Mouse (Mus musculus) brain, embryonic 18.5 days (tissue): ENCODE data around the gene Pycr2.

Experiments
- DNase-seq: peaks from one replicate; pipeline ENCODE4 v3.0.0-alpha.2; 2012; ENCODE audit warnings: low read depth, low spot score

The Pycr2 gene

DNA sequence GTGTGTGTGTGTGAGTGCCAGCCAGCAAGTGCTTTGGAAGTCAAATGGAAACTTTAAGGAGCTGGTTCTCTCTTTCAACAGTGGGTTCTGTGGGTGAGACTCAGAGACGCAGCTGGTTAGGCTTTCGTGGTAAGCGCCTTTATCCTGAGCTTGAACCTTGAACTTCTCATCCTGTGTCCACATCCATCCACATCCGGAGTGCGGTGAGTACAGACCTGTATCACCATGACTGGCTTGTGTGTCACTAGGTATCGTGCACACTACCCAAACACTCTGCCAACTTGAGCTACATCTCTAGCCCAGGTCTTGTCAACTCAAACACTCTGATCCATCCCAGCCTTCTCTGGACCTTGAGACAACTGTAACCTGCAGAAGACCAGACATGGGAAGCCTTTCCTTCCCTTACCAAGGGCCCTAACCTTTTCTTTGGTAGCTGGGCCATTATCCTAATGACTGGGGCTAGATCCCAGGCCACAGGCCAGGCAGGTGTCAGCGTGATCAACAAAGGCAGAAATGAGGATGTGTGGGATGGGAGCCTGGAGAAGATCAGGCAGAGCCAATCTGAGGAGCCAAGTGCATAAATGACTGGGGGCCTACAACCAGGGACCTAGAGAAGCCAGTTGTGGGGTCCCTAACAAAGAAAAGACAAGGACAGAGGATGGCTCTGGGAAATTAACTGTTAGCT, 36.8 kb downstream of the Pycr2 start:
- no peak for DNase-seq

DNA sequence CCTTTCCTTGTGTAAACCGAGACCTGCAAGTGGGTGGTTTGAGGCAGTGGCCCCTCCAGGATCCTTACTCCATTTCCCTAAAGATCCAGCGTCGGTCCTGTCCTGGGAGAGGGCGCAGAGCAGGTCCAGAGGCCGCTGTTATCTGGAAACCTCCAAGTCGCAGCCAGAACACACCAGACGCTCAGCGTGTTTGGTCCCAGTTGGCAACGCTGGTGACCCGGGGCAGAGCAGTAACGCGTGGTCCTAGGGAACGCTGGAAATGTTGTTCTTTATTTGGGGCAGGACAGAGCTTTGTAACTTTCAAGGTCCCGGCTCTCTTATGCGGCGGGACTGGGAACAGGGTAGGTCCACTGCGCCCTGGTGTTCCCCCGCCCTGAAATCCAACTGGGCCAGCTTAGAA, 37.6 kb downstream of the Pycr2 start:
- DNase-seq: no peak

DNA sequence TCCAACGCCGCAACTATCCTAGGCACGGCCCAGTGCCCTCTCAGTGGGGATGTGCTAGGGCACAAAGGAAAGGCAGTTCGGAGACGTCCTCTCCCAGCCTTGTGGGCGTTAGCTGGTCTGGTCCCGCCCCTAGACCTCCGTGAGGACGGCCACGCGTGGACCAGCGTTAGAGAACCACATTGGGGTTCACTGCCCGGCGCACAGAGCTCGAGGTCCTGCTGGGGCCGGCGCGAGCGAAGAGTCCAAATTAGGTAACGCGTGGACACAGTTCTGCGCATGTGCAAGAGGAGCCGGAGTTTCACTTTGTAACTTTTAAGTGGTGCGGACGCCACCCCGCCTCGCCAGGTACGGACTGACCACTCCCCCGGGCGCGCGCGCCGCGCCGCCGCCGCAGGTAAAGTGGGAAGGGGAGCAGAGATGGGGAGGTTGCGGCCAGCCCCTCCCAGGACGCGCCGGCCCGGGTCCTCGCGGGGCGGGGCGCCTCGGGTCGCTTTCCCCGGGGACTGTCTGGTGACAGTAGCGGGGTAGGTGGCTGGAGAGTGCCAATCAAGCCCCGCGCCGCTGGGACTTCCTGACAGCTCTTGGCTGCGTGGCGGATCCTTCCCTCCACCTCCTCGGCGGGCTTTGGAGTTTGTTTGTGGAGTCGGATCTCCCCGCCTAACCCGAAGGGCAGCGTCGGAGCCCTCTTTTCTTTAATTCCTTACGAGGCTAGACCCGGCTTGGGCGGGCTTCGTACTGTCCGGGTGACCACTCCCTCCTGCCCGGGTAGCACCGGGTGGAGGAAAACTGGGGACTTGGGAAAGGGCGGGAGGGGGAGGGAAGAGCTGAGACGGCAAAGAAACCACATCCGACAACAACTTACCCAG, 38.3 kb downstream of the Pycr2 start, which contains the start of gene Tmem63a:
Gene Tmem63a (plus strand): TSS at position 179 of the 866 bp plus-strand sequence.
- DNase-seq: no peak

DNA sequence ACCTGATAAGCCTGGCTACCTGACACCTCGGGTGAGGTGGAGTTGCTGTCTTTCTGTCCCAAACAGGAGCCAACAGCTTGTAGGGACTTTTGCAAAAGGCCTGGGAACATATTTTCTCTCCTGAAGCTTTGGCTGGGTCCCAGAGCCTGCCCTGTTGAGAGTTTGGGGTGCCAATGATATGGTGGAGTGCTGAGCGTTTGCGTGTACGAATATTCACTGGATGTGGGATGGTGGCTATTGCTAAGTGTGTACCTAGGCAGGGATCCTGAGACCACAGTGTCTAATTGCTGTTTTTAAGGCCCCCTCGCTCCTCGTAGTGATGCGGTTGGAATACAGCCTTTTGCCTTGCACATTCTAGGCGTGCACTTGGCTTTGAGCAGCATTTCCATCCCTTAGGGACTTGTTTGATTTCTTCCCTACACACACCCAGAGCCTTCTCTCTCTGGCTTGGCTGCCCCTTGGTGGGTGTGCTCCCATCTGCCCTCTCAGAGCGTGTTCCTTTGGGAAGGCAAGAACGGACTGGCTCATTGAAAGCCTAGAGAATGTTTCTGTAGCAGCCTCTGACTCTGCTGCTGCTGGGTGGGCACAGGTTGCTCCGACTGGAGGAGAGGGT, 39.0 kb downstream of the Pycr2 start:
- DNase-seq: no peak

DNA sequence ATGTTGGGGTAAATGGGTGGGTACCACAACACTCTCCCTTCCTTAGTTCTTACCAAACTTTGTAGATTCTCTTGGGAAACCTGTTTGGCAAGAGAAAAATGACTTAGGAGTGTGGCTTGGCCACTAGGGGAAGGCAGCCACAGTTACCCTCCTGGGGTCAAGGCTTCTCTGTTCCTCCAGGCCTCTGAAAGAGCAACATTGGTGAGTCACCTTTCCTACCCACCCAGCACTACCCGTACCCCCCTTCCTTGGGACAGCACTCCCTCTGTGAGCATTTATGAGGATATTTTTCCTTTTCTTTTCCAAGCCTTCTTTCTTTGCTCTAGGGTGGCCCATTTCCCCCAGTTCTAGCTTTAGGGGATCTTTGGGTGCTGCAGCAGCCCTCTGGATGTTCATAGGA, 39.8 kb downstream of the Pycr2 start:
- DNase-seq: no peak

DNA sequence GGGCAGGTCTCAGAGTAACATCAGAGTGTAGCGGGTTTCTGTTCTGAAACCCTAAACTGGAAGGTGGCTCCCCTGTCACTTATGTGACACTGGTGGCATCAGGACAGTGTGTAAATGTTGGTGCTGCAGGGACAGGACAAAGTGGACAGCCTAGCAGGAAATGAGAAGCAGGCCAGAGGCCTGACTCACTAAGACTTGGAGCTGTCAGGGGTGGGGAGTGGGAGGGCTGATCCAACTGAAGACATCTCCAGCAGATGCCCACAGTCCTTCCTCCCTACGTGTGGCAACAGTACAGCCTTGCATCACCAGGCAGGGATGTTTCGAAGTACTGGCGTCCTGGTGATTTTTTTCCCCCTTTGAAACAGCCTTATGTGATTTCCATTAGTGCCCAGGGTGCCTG, 40.5 kb downstream of the Pycr2 start:
- DNase-seq: no peak

DNA sequence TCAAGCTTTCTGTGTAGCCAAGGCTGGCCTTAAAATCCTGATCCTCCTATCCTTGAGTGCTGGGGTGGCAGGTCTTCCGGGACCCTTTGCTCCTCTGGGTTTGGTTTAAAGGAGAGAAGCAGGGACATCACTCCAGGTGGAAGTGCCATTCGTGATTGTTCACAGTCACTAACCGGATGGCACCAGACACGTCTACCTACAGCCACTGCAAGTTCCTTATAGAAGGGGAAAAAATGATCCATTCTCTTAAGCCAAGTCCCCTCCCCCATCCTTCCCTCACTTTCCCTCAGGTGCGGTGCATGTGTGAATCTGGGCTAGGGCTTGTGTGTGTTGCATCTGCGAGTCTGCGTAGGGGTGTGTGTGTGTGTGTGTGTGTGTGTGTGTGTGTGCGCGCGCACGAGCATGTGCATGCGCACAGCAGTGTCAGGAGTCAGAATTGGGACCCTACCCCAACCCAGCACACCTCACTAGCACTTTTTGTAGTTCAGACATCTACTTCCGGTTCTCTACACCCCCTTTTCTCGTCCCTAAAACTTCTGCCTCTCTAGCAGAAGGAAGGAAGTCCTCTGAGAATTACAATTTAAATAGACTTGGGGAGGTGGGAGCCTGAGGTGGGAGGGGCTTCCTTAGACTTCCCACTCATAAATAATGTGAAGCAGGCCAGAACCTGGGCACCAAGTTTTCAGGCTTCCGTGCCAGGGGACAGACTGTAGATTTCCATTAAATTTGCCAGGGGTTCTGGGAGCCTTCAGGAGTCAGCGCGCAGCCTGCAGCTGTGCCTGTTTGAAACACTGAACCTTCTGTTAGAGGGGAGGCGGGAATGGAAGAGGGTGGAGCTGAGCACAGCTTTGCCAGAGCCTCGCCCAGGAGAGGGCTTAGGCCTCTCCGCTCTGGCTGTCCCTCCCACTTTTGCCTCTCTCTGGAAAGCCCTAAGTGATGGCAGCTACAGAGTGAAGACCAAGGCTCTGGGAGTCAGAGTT, 41.2 kb downstream of the Pycr2 start:
- no peak for DNase-seq

DNA sequence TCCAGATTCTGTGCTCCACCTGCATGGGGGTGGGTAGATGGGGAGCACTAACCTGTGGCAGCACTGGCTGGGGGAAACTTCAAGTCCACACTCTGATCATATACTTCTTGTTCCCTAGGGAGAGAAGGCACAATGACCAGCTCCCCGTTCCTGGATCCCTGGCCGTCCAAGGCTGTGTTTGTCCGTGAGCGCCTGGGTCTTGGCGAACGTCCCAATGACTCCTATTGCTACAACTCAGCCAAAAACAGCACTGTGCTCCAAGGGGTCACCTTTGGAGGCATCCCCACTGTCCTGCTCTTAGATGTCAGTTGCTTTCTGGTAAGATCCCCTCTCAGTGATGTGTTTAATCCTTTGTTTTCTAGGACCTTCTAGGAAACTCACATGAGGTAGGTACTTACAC, 42.4 kb downstream of the Pycr2 start:
- no peak for DNase-seq

DNA sequence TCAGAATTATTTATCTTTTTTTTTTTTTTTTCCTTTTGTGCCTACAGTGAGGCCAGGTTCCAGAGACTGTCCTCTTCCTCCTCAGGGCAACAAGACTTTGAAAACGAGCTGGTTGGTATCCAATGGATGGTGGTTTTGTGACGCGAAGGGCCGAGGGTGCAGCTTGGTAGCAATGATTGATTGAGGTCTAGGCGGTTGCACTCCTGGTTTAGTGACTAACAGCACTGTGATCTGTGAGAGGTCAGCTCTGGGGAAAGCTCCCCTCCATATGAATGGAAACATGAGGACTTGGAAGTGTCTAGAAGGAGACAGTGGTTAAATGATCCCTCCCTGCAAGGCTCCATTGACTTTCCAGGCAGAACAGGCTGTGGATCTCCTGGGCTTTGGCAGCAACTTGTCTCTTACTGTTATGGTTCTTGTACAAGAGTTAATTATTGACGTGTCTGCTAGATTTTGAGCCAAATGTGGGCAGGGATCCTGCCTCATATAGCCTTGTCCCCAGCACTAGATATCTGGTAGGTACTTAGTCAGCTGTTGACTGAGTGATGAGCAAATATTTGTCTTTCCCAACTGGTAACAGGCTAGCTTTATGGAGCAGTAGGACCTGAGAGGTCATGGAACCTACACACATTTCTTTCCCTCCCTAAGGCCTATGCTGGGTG, 48.1 kb downstream of the Pycr2 start:
- no peak for DNase-seq

DNA sequence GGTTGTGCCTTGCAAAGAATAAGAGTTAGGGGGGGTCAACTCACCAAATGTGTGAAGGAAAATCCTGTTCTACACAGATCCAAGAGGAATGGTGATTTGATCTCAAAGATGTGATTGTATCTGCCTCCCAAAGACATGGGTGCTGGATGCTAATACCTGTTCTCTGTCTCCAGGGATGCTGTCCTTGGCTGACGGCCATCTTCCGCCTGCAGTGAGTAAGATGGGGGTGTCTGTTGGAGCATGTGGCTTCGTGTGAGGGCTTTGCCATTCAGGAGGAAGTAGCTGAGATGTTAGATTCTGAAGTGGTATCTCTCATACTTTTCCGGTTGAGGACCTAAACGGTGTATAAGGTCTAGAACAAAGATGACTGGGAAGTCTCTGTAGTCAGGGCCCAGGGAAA, 48.7 kb downstream of the Pycr2 start:
- DNase-seq: no peak

DNA sequence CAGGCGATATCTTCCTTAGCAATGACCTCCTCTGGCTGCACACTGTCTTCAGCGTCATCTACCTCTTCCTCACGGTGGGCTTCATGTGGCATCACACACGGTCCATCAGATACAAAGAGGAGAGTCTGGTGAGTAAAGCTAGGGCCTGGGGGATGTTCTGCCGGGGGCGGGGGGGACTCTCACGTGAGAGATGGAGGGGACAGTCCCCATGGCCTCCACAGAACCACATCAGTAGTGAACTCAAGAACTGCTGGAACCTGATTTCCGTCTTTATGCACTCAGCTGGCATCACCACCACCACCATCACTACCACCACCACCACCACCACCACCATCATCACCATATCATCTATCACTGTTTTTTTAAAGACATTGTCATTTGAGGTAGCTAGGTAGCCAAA, 52.3 kb downstream of the Pycr2 start:
- DNase-seq: no peak

DNA sequence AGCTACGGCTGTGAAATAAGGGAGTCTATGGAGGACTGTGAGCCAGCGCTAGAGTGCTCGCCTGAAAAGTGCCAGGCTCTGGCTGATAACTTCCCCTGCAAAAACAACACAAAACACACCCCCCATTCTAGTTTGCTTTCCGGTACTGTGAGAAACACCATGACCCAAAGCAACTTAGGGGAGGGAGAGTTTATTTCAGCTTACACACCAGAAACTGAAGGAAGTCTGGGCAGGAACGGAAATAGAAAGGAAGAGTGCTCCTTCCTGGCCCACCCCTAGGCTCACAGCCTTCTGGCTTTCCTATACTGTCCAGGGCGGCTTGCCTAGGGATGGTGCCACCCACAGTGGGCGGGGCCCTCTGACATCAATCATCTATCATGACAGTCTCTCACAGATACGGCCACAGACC, 52.9 kb downstream of the Pycr2 start:
- DNase-seq: no peak
